8 mouse cellular contexts compared by ENCODE assay signal in the genomic region with DNA sequence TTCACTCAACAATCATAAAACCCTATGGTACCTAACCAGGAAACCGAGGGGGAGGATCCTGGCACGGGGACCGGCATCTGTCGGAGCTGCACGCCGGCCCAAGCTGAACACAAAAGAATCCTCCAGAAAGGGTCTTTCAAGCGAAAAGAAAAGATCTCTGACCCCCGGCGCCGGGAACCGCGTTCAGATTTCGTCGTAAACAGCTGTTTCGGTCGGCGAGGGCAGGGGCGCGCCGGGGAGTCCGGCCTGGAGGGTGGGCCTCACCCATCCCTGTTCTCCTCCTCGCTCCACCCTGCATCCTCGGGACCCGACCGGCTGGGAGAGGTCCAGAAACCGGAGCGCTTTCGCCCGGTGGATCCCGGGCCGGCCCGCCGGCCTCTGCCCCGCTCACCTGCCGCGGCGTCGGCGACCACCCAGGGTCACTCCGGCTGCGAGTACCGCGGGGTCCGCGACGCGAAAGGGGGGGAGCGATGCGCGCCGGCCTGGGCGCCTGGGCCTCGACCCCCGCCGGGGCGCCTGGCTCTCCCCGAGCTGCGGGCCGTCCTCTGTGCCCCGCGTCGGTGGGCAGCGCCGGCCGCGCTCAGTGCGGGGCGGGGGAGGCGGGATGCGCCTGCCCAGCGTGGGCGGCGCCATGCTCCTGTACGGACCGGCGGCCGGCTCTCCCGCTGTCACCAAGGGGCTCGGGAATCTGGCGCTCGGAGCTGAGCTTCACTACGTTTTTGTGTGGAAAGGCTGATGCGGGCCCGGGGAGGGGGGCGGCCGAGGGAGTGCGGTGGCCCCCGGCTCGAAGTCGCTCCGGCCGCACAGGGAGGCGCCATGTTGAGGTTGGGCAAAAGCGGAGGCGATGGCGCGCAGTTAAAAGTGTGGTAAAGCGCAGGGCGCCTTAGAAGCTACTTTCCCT. TPM values are rescaled to one million over a fixed set of nuclear protein-coding genes. Genes with fewer than 3 reads are reported as not detected.
A peak's percentile ranks its signal among the peaks of the same experiment; 100 is the strongest.
DNase-seq lines count a peak whose midpoint lies in the region; ATAC-seq lines count a peak whose summit lies in the region.

A gene (minus strand): TSS at position 585 of the 901 bp plus-strand sequence.

- WGBS in embryonic facial prominence, embryonic 12.5 days: under 1% methylated on average over 70 of the region's 99 CpGs
- WGBS in kidney, embryonic 14.5 days: under 1% methylated on average over 78 of the region's 99 CpGs
- under 1% methylated on average over 80 of the region's 99 CpGs for WGBS in limb, embryonic 15.5 days
- under 1% methylated on average over 79 of the region's 99 CpGs for WGBS in midbrain, embryonic 16.5 days

- no peaks in the 10 kb centered on the region for H3K36me3 ChIP-seq in embryonic facial prominence, embryonic 12.5 days
- no peaks in the 10 kb centered on the region for H3K36me3 ChIP-seq in kidney, embryonic 14.5 days (ENCODE audit: control insufficient read depth, insufficient read depth, low read length)
- no peaks in the 10 kb centered on the region for H3K36me3 ChIP-seq in limb, embryonic 15.5 days
- H3K36me3 ChIP-seq in midbrain, embryonic 16.5 days (ENCODE audit: control insufficient read depth, insufficient read depth, low read length): no peaks in the 10 kb centered on the region

- H3K9me3 ChIP-seq in embryonic facial prominence, embryonic 12.5 days: no peaks in the 10 kb centered on the region
- no peaks in the 10 kb centered on the region for H3K9me3 ChIP-seq in kidney, embryonic 14.5 days (ENCODE audit: control insufficient read depth, low read length)
- no peaks in the 10 kb centered on the region for H3K9me3 ChIP-seq in limb, embryonic 15.5 days
- no peaks in the 10 kb centered on the region for H3K9me3 ChIP-seq in midbrain, embryonic 16.5 days (replicated peaks; ENCODE audit: control insufficient read depth, low read length, poor library complexity, severe bottlenecking)

- H3K9ac ChIP-seq in embryonic facial prominence, embryonic 12.5 days: peak within 1 kb of the TSS; percentile 85
- H3K9ac ChIP-seq in kidney, embryonic 14.5 days (ENCODE audit: low read depth, low read length): peak within 1 kb of the TSS; percentile 84
- H3K9ac ChIP-seq in limb, embryonic 15.5 days: peak within 1 kb of the TSS; percentile 68
- H3K9ac ChIP-seq in midbrain, embryonic 16.5 days (ENCODE audit: low read depth, low read length): peak within 1 kb of the TSS; percentile 89

- peak within 1 kb of the TSS; percentile 63 for H3K4me2 ChIP-seq in embryonic facial prominence, embryonic 12.5 days (replicated peaks)
- H3K4me2 ChIP-seq in kidney, embryonic 14.5 days (replicated peaks; ENCODE audit: low read depth, low read length): peak within 1 kb of the TSS; percentile 71
- peak within 1 kb of the TSS; percentile 69 for H3K4me2 ChIP-seq in limb, embryonic 15.5 days
- H3K4me2 ChIP-seq in midbrain, embryonic 16.5 days (ENCODE audit: low read length): peak within 1 kb of the TSS; percentile 56

- H3K27ac ChIP-seq in embryonic facial prominence, embryonic 12.5 days: peak within 1 kb of the TSS; percentile 83
- peak within 1 kb of the TSS; percentile 81 for H3K27ac ChIP-seq in kidney, embryonic 14.5 days (ENCODE audit: low read depth, low read length)
- peak within 1 kb of the TSS; percentile 90 for H3K27ac ChIP-seq in limb, embryonic 15.5 days
- H3K27ac ChIP-seq in midbrain, embryonic 16.5 days (ENCODE audit: low read length): peak within 1 kb of the TSS; percentile 92

- peaks cover 10% of the 10 kb centered on the region for H3K4me1 ChIP-seq in embryonic facial prominence, embryonic 12.5 days
- peaks cover 10% of the 10 kb centered on the region for H3K4me1 ChIP-seq in kidney, embryonic 14.5 days (ENCODE audit: control insufficient read depth, insufficient read depth, low read length)
- peaks cover 24% of the 10 kb centered on the region; the same call in 1 of the 2 replicates for H3K4me1 ChIP-seq in limb, embryonic 15.5 days
- H3K4me1 ChIP-seq in midbrain, embryonic 16.5 days (ENCODE audit: control insufficient read depth, insufficient read depth, low read length): peaks cover 11% of the 10 kb centered on the region

- peak within 1 kb of the TSS; percentile 93 for H3K4me3 ChIP-seq in embryonic facial prominence, embryonic 12.5 days
- H3K4me3 ChIP-seq in kidney, embryonic 14.5 days (ENCODE audit: low read length): peak within 1 kb of the TSS; percentile 92
- peak within 1 kb of the TSS; percentile 76 for H3K4me3 ChIP-seq in limb, embryonic 15.5 days
- H3K4me3 ChIP-seq in midbrain, embryonic 16.5 days (ENCODE audit: low read depth, low read length): peak within 1 kb of the TSS; percentile 79

- H3K27me3 ChIP-seq in embryonic facial prominence, embryonic 12.5 days: no peaks in the 10 kb centered on the region
- no peaks in the 10 kb centered on the region for H3K27me3 ChIP-seq in kidney, embryonic 14.5 days (ENCODE audit: control insufficient read depth, insufficient read depth, low read length)
- H3K27me3 ChIP-seq in limb, embryonic 15.5 days: peaks cover 7% of the 10 kb centered on the region; the same call in 1 of the 2 replicates
- no peaks in the 10 kb centered on the region for H3K27me3 ChIP-seq in midbrain, embryonic 16.5 days (ENCODE audit: control insufficient read depth, insufficient read depth, low read depth, low read length)

- peak; percentile 48 to 83 for DNase-seq in urinary bladder, adult 18-20 months (ENCODE audit: low spot score in 2 of 2)
- DNase-seq in urinary bladder, postnatal 10 days (ENCODE audit: low spot score): no peak
- peak; percentile 21 to 53 for DNase-seq in heart, adult 9 months (ENCODE audit: low spot score in 2 of 2)
- peak; percentile 40 to 47 for DNase-seq in spleen, postnatal 10 days (ENCODE audit: low spot score in 2 of 2)

- ATAC-seq in embryonic facial prominence, embryonic 12.5 days (ENCODE audit: insufficient number of reproducible peaks, insufficient read depth, low FRiP score, low TSS enrichment): peak; percentile 91
- ATAC-seq in kidney, embryonic 14.5 days (ENCODE audit: low FRiP score, low TSS enrichment): peak; percentile 92
- ATAC-seq in limb, embryonic 15.5 days (ENCODE audit: insufficient number of reproducible peaks, low FRiP score, low TSS enrichment, low read depth): peak; percentile 85
- ATAC-seq in midbrain, embryonic 16.5 days: peak; percentile 98

RNA-seq across cellular contexts. Expression of the gene that starts here (rescaled TPM):
- 67.0 and 70.7 TPM in 2 replicates for polyA plus RNA-seq in embryonic facial prominence, embryonic 12.5 days (2016; fragmentation: Nextera tagmentation; extraction: Ambion mirVana)
- polyA plus RNA-seq in kidney, embryonic 14.5 days (2014; fragmentation: Nextera tagmentation; extraction: Ambion mirVana): 57.0 and 59.1 TPM in 2 replicates
- polyA plus RNA-seq in limb, embryonic 15.5 days (2015; fragmentation: Nextera tagmentation; extraction: Ambion mirVana): 33.7 and 35.3 TPM in 2 replicates
- 54.5 and 55.7 TPM in 2 replicates for polyA plus RNA-seq in midbrain, embryonic 16.5 days (2015; fragmentation: Nextera tagmentation; extraction: Ambion mirVana)
